Mouse (Mus musculus) neural tube, embryonic 13.5 days (tissue): ENCODE measurements around the gene Dock4. TPM values are rescaled to one million over a fixed set of nuclear protein-coding genes. Genes with fewer than 3 reads are reported as not detected.

Source experiments
- ATAC-seq: fragments of 200-750 bp; cut with Nextera tagmentation; 2 replicates; pipeline ENCODE4 v1.8.0; 2017; ENCODE audit warnings: low read depth, mild to moderate bottlenecking, moderate TSS enrichment, moderate library complexity
- H3K27ac ChIP-seq: fragments of 300-500 bp; sonication (generic); replicated peaks from 2 replicates; pipeline ENCODE4 v1.5.1; 2015; ENCODE audit warnings: moderate library complexity, mild to moderate bottlenecking, inconsistent platforms
- H3K27me3 ChIP-seq: fragments of 300-500 bp; sonication (generic); 2 replicates; pipeline ENCODE4 v1.6.1; 2015; ENCODE audit warnings: mild to moderate bottlenecking, inconsistent platforms
- H3K36me3 ChIP-seq: fragments of 300-500 bp; sonication (generic); 2 replicates; pipeline ENCODE4 v1.6.1; 2015; ENCODE audit warnings: mild to moderate bottlenecking, inconsistent platforms
- H3K4me1 ChIP-seq: fragments of 300-500 bp; sonication (generic); replicated peaks from 2 replicates; pipeline ENCODE4 v1.6.1; 2015; ENCODE audit warnings: inconsistent platforms
- H3K4me2 ChIP-seq: fragments of 300-500 bp; sonication (generic); 2 replicates; pipeline ENCODE4 v1.6.1; 2015; ENCODE audit warnings: inconsistent platforms, mild to moderate bottlenecking, moderate library complexity
- H3K4me3 ChIP-seq: fragments of 300-500 bp; sonication (generic); 2 replicates; pipeline ENCODE4 v1.5.1; 2015; ENCODE audit warnings: mild to moderate bottlenecking, inconsistent platforms
- H3K9ac ChIP-seq: fragments of 300-500 bp; sonication (generic); 2 replicates; pipeline ENCODE4 v1.6.1; 2015; ENCODE audit warnings: moderate library complexity, mild to moderate bottlenecking, inconsistent platforms
- H3K9me3 ChIP-seq: fragments of 300-500 bp; sonication (generic); 2 replicates; pipeline ENCODE4 v1.6.1; 2016; ENCODE audit warnings: inconsistent platforms
- WGBS: fragments of 180-500 bp; shearing (Covaris S2); methylation state at CpG from one replicate; pipeline ENCODE4 v1.1.7; 2015; 5-methylcytosine and 5-hydroxymethylcytosine counted together
- polyA plus RNA-seq: library from polyadenylated mRNA; unstranded; fragments of >200 nt; fragmentation: Nextera tagmentation; extraction: Ambion mirVana; gene quantifications from 2 replicates; pipeline ENCODE4 v1.2.1, GENCODE M21; 2015

Gene Dock4
- polyA plus RNA-seq, 1 experiment from 2014 or later, result 31.8 TPM

GRCm38 (mm10) chr12:40498928-40499626, 53.3 kb downstream of the Dock4 start:
- Histone ChIP-seq H3K27ac (peak overlapping the region; percentile 63), H3K4me2 (no peak overlapping the region), H3K36me3 (no peaks in the 10 kb centered on the region), H3K9ac (no peak overlapping the region), H3K4me3 (no peak overlapping the region), H3K9me3 (no peaks in the 10 kb centered on the region), H3K4me1 (peaks cover 47% of the 10 kb centered on the region), H3K27me3 (no peaks in the 10 kb centered on the region)
- 72% methylated on average over 15 of the region's 15 CpGs for WGBS
- 0 out of 2 replicates have a peak, but pooled peaks have one; percentile 7 for ATAC-seq

GRCm38 (mm10) chr12:40499627-40500329, 54.0 kb downstream of the Dock4 start:
- ATAC-seq, result no peak
- peaks cover 54% of the 10 kb centered on the region for H3K4me1 ChIP-seq
- H3K27ac ChIP-seq, result no peak overlapping the region
- H3K9ac ChIP-seq, result no peak overlapping the region
- no peak overlapping the region for H3K4me3 ChIP-seq
- 74% methylated on average over 5 of the region's 5 CpGs for WGBS
- no peaks in the 10 kb centered on the region for H3K27me3 ChIP-seq
- no peaks in the 10 kb centered on the region for H3K9me3 ChIP-seq
- no peak overlapping the region for H3K4me2 ChIP-seq
- no peaks in the 10 kb centered on the region for H3K36me3 ChIP-seq

- H3K4me2 ChIP-seq, result no peak overlapping the region
- no peak overlapping the region for H3K27ac ChIP-seq
- H3K9ac ChIP-seq, result no peak overlapping the region
- H3K27me3 ChIP-seq, result no peaks in the 10 kb centered on the region
- peaks cover 59% of the 10 kb centered on the region for H3K4me1 ChIP-seq
- WGBS, result 89% methylated on average over 1 of the region's 1 CpGs
- no peaks in the 10 kb centered on the region for H3K9me3 ChIP-seq
- no peaks in the 10 kb centered on the region for H3K36me3 ChIP-seq
- H3K4me3 ChIP-seq, result no peak overlapping the region
- no peak for ATAC-seq
Observed at GRCm38 (mm10) chr12:40501141-40501540, 55.4 kb downstream of the Dock4 start.

- H3K27ac ChIP-seq, result no peak overlapping the region
- 26% methylated on average over 3 of the region's 3 CpGs for WGBS
- H3K9ac ChIP-seq, result no peak overlapping the region
- H3K4me1 ChIP-seq, result peaks cover 51% of the 10 kb centered on the region
- H3K9me3 ChIP-seq, result no peaks in the 10 kb centered on the region
- H3K4me3 ChIP-seq, result no peak overlapping the region
- no peaks in the 10 kb centered on the region for H3K36me3 ChIP-seq
- no peak for ATAC-seq
- H3K4me2 ChIP-seq, result no peak overlapping the region
- no peaks in the 10 kb centered on the region for H3K27me3 ChIP-seq
Observed at GRCm38 (mm10) chr12:40503520-40503919, 57.8 kb downstream of the Dock4 start.

- H3K4me3 ChIP-seq, result no peak overlapping the region
- H3K27ac ChIP-seq, result no peak overlapping the region
- H3K4me2 ChIP-seq, result no peak overlapping the region
- 81% methylated on average over 3 of the region's 3 CpGs for WGBS
- no peak for ATAC-seq
- no peak overlapping the region for H3K9ac ChIP-seq
- no peaks in the 10 kb centered on the region for H3K9me3 ChIP-seq
- no peaks in the 10 kb centered on the region for H3K36me3 ChIP-seq
- peaks cover 41% of the 10 kb centered on the region for H3K4me1 ChIP-seq
- H3K27me3 ChIP-seq, result no peaks in the 10 kb centered on the region
Observed at GRCm38 (mm10) chr12:40504687-40505086, 58.9 kb downstream of the Dock4 start.

GRCm38 (mm10) chr12:40507823-40508390, 62.2 kb downstream of the Dock4 start:
- ATAC-seq, result no peak
- no peak overlapping the region for H3K9ac ChIP-seq

GRCm38 (mm10) chr12:40508416-40508815, 62.7 kb downstream of the Dock4 start:
- no peak overlapping the region for H3K4me2 ChIP-seq
- no peaks in the 10 kb centered on the region for H3K36me3 ChIP-seq
- no peak overlapping the region for H3K27ac ChIP-seq
- ATAC-seq, result no peak
- no peak overlapping the region for H3K4me3 ChIP-seq
- no peak overlapping the region for H3K9ac ChIP-seq
- no peaks in the 10 kb centered on the region for H3K9me3 ChIP-seq
- no peaks in the 10 kb centered on the region for H3K27me3 ChIP-seq
- WGBS, result 44% methylated on average over 8 of the region's 8 CpGs
- peaks cover 54% of the 10 kb centered on the region for H3K4me1 ChIP-seq

More at GRCm38 (mm10) chr12:40507823-40508390, 62.2 kb downstream of the Dock4 start:
- no peak overlapping the region for H3K4me2 ChIP-seq
- H3K27me3 ChIP-seq, result no peaks in the 10 kb centered on the region
- H3K27ac ChIP-seq, result no peak overlapping the region
- H3K9me3 ChIP-seq, result no peaks in the 10 kb centered on the region
- H3K4me3 ChIP-seq, result no peak overlapping the region
- H3K4me1 ChIP-seq, result peaks cover 56% of the 10 kb centered on the region
- H3K36me3 ChIP-seq, result no peaks in the 10 kb centered on the region
- WGBS, result 55% methylated on average over 4 of the region's 4 CpGs

GRCm38 (mm10) chr12:40511643-40512369, 66.1 kb downstream of the Dock4 start:
- H3K9ac ChIP-seq, result no peak overlapping the region; the same call in 1 of the 2 replicates

GRCm38 (mm10) chr12:40512370-40512693, 66.6 kb downstream of the Dock4 start:
- Histone ChIP-seq H3K27ac (peak overlapping the region; percentile 76), H3K9ac (no peak overlapping the region; the same call in 1 of the 2 replicates), H3K4me3 (no peak overlapping the region), H3K9me3 (no peaks in the 10 kb centered on the region), H3K36me3 (no peaks in the 10 kb centered on the region), H3K27me3 (no peaks in the 10 kb centered on the region), H3K4me2 (no peak overlapping the region), H3K4me1 (peaks cover 40% of the 10 kb centered on the region)
- 0 out of 2 replicates have a peak, but pooled peaks have one; percentile 40 for ATAC-seq
- WGBS, result 32% methylated on average over 2 of the region's 2 CpGs

More at GRCm38 (mm10) chr12:40511643-40512369, 66.1 kb downstream of the Dock4 start:
- Histone ChIP-seq H3K9me3 (no peaks in the 10 kb centered on the region), H3K4me1 (peaks cover 43% of the 10 kb centered on the region), H3K27me3 (no peaks in the 10 kb centered on the region), H3K36me3 (no peaks in the 10 kb centered on the region), H3K4me2 (no peak overlapping the region), H3K27ac (peak overlapping the region; percentile 76), H3K4me3 (no peak overlapping the region)
- ATAC-seq, result peak; percentile 33; the same call in 1 of the 2 replicates
- 35% methylated on average over 8 of the region's 8 CpGs for WGBS

- Histone ChIP-seq H3K27me3 (no peaks in the 10 kb centered on the region), H3K36me3 (no peaks in the 10 kb centered on the region), H3K4me3 (no peak overlapping the region), H3K4me2 (0 out of 2 replicates have a peak overlapping the region, but pooled peaks have one; percentile 6), H3K4me1 (peaks cover 34% of the 10 kb centered on the region), H3K9ac (no peak overlapping the region), H3K27ac (peak overlapping the region; percentile 72), H3K9me3 (no peaks in the 10 kb centered on the region)
- 36% methylated on average over 7 of the region's 7 CpGs for WGBS
- ATAC-seq, result no peak
Observed at GRCm38 (mm10) chr12:40512994-40513393, 67.2 kb downstream of the Dock4 start.

- Histone ChIP-seq H3K36me3 (no peaks in the 10 kb centered on the region), H3K4me2 (no peak overlapping the region), H3K27me3 (no peaks in the 10 kb centered on the region), H3K9me3 (no peaks in the 10 kb centered on the region), H3K27ac (0 out of 2 replicates have a peak overlapping the region, but pooled peaks have one; percentile 23), H3K4me3 (no peak overlapping the region), H3K9ac (no peak overlapping the region), H3K4me1 (peaks cover 28% of the 10 kb centered on the region)
- 77% methylated on average over 6 of the region's 6 CpGs for WGBS
- no peak for ATAC-seq
Observed at GRCm38 (mm10) chr12:40514021-40514420, 68.3 kb downstream of the Dock4 start.

- no peak overlapping the region for H3K9ac ChIP-seq
- no peak for ATAC-seq
- no peak overlapping the region for H3K27ac ChIP-seq
- H3K4me2 ChIP-seq, result no peak overlapping the region
- no peaks in the 10 kb centered on the region for H3K4me1 ChIP-seq
- H3K9me3 ChIP-seq, result no peaks in the 10 kb centered on the region
- H3K27me3 ChIP-seq, result no peaks in the 10 kb centered on the region
- 91% methylated on average over 4 of the region's 4 CpGs for WGBS
- no peak overlapping the region for H3K4me3 ChIP-seq
- H3K36me3 ChIP-seq, result no peaks in the 10 kb centered on the region
Observed at GRCm38 (mm10) chr12:40522468-40522867, 76.7 kb downstream of the Dock4 start.
